Mouse (Mus musculus): ENCODE results near the gene St3gal5.
"Not testable (repeated sequence)": the region's sequence is repeated elsewhere in the genome, so short reads cannot be mapped to it uniquely, and the experiment has no call there.

St3gal5 gene

GRCm38 (mm10) chr6:72097181-72097995 lies at the start of gene St3gal5:
Gene St3gal5, plus strand, starts transcription at chr6:72097592.
- peak; percentile 96 for DNase-seq (ENCODE audit: low read depth)

DNA sequence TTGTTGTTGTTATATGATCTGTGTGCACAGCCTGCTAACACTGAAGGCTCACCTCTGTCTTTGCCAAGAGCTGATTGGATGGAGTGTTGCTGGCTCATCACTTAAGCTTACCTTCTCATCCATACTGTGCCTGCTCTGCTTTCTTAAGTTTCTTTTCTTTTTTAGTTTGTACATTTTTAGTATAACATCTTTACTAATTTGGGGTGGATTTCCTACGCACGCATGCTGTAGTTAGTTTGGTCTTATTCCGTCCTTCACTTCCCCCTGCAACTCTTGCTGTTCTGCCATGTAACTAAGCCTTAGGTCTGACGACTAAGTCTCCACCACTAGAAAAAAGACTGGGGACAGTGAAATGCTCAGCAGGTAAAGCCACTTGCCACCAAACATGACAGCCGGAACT lies 48.7 kb upstream of the St3gal5 start:
- no peak for DNase-seq (ENCODE audit: low read depth)

DNA sequence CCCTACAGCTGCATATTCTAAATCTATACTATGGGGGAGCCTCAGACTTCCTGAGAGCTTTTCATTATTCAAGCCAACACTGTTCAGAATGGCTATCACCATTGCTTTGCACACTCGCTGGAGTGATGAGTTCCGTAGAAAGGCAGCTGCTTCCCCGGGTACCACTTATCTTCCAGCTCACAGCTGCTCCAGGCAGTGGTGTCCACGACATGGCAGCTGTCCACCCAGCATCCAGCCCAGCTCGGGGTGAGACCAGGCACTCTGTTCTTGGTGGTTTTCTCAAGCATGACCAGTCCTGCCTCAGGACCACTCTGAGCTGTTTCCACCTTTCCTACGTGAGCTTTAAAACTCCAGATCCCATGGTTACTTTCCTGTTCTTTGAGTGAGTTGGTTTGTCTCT lies 47.5 kb upstream of the St3gal5 start:
- DNase-seq (ENCODE audit: low read depth) = no peak

DNA sequence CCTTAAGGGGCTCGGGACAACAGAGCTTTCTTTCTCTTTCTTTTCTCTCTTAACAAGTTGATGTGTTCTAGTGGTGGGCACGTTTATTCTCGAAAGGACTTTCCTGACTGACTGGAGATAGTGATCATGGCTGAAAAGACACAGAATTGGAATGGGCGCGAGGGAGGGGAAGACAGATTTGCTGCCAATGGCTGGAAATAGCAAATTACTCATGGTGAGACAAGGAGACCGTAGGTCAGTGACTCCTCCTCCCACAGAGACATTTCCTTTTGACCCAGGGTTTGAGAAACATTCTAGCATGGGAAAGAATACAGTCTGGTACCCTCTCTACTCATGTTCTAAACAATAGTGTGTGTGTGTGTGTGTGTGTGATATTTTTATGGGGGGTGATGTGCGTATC lies 46.6 kb upstream of the St3gal5 start:
- DNase-seq (ENCODE audit: low read depth) = peak; percentile 70

DNA sequence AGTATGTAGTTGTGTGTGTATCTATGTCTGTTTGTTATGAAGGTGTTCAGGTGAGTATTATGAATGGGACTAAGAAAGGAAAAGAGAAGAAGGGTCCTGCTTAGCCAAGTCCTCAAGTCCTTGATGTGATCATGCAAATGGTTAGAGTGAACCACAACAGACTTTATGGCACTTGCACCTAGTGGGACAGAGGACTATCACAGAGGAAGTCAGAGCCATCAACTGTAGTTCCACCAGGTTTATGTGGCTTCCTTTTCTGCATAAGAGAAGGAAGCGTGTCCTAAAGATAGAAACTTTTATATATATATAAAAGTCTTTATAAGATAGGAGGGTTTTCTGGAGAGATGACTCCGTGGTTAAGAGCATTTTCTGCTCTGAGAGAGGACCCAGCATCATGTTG lies 46.1 kb upstream of the St3gal5 start:
- no peak for DNase-seq (ENCODE audit: low read depth)

DNA sequence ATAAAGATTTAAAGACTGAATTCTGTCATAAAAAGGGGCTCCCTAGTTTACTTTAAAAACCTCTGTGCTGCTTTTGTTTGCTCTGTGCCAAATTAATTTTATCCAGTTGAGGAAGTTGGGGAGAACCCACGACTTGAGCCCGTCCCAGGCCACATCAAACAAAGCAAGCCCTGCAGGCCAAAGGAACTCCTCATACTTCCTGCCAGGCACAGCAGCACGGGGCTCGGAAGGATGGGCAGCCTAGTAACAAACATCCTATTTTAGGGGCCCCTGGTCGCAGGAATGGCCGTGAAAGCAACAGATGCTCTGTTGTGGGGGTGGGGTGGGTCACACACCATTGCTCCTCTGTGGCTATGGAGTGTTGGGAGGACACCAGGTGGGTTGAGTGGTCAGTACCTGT lies 45.6 kb upstream of the St3gal5 start:
- no peak for DNase-seq (ENCODE audit: low read depth)

- peak; percentile 73 for DNase-seq (ENCODE audit: low read depth)
Observed at GRCm38 (mm10) chr6:72056548-72056947, 40.8 kb upstream of the St3gal5 start.

DNA sequence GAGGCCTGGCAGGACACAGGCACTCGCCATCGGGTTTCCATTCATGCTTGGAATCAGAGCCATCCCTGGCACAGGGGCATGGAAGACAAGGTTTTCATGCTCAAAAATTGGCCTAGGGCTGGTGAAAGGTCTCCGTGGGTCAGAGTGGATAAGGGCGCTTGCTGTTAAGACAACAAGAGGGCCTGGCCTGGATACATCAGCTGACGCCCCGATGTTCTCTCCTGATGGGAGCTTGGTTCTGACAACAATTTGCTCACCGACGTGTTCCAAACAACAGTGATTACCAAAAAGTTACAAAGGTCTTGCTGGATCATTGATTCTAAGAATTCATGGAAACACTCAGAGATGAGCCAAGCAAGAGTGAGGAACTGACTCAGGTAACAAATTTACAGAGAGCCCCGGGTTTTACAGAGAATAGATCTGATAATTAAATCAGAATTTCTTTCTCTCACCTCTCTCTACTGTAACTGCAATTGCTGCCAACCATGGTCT lies 38.9 kb upstream of the St3gal5 start:
- DNase-seq (ENCODE audit: low read depth) = no peak

- DNase-seq (ENCODE audit: low read depth) = not testable (repeated sequence)
Observed at GRCm38 (mm10) chr6:72060677-72061076, 36.7 kb upstream of the St3gal5 start.

DNA sequence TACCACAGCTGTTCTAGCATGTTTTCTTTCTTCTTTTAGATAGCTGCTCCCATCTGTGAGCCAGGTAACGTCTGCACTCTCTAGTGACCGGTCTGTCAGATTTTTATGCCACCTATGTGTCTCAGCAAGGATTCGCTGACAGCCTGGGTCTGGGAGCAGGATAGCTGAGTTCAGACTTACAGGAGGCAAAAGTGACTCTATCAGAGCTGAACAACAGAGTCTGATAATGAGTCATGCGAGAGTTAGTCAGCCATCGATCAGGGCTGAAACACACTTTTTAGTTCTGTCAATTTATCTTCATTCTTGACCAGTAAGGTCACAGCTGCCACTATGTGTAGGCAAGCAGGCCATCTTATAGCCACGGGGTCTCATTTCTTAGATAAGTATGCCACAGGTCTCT lies 33.7 kb upstream of the St3gal5 start:
- DNase-seq (ENCODE audit: low read depth) = peak; percentile 48

DNA sequence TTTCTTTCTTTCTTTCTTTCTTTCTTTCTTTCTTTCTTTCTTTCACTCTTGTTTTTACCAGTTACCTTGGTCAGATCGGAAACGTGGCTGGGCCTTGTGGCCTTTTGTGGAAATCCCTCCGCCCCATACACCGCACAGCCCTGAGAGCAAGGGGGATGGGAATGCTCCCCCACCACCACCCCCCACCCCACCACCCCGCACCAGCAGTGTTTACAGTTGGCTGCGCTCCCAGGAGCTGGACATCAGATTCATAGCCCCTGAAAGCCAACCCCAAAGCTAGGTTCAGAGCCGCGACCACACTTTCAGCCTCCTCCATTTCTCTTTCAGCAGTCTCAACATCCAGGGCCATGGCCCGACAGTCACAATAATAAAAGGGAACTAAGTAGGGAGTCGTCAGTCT lies 31.4 kb upstream of the St3gal5 start:
- no peak for DNase-seq (ENCODE audit: low read depth)

DNA sequence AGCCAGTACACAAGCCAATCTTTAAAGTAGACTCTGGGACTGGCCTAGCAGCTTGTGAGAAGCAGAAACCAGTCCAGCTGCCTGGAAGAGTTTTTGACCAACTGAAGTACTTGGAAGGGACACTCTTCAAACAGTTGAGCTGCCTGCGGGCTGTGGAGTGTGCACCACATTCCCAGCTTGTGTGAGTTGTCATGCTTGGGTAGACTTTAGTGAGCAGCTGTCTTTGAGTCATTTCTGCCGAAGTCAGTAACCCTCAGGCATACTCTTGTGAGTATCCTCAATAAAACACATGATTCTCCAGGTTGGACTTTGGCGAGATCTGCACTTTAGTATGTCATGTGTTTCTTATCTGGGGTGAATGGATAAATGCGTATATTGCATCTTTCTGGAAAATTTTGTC lies 29.0 kb upstream of the St3gal5 start:
- DNase-seq (ENCODE audit: low read depth) = peak; percentile 43

GRCm38 (mm10) chr6:72071281-72071870 lies 26.0 kb upstream of the St3gal5 start:
- DNase-seq (ENCODE audit: low read depth) = no peak

- no peak for DNase-seq (ENCODE audit: low read depth)
Observed at GRCm38 (mm10) chr6:72073781-72074180, 23.6 kb upstream of the St3gal5 start.

GRCm38 (mm10) chr6:72076512-72076911 lies 20.9 kb upstream of the St3gal5 start:
- DNase-seq (ENCODE audit: low read depth) = peak; percentile 52

- no peak for DNase-seq (ENCODE audit: low read depth)
Observed at GRCm38 (mm10) chr6:72078178-72078577, 19.2 kb upstream of the St3gal5 start.

DNA sequence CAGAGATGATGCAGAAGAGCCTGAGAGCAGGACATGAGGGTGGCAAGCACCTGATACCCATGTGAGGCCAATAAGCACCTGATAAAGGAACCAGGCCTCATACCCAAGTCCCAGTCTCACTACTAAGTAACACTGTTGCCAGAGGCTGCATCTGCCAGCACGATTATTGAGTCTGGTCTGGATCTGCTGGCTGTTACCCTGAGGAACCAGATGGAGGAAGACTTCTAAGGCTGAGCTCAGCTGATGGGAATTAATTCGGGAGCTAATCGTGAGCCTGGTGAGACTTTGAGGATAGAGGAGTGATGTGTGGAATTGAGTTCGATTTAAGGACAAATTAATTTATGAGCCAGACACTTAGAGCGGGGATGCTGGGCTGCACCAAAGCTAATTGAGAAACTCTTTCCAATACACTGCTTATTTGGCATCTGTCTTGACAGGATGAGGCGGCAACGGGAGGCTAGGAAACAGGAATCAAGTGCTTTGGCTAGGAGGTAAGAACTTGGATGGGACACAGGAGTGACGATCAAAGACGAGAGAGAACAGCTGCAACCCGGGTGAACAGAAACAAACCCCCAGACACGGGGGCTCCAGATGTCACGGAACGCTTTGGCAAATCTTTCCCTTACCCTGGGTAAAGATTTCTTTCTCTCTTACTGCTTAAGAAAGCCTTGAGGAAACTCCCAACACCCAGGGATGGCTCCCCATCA lies 15.9 kb upstream of the St3gal5 start:
- no peak for DNase-seq (ENCODE audit: low read depth)

DNA sequence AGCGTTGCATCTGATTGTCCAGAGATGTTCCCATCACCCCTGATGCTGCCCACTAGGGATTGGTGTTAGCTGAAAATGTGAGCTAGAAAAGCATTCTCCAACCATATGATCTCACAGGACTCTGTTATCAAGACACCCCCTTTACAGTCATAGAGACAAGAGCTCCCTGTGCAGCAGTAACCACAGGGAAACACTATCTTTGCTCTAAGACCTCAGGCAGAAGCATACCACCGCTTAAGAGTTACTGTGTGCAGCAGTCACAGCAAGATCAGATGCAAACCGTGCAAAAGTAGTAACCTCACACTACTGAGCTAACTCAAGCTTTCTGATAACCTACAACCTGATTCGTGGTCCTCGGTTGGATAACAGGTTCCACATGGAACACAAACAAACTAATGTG lies 10.0 kb upstream of the St3gal5 start:
- no peak for DNase-seq (ENCODE audit: low read depth)

DNA sequence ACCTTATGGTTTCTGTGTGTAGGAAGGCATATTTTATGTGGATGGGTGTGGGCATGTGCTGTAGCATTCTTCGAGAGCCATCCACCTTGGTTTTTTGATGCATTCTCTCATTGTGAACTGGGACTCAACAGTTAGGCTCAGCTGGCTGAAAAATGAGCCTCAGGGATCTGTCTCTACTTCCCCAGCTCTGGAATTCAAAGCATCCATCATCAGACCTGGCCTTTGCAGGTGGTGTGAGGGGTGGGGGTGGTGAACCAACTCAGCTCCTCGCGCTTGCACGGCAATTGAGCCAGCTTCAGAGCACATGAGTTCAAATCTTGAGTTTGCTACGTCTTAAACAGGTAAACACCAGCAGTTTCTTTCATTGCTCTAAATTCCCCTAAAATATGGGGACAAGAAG lies 7.5 kb upstream of the St3gal5 start:
- DNase-seq (ENCODE audit: low read depth) = no peak

DNA sequence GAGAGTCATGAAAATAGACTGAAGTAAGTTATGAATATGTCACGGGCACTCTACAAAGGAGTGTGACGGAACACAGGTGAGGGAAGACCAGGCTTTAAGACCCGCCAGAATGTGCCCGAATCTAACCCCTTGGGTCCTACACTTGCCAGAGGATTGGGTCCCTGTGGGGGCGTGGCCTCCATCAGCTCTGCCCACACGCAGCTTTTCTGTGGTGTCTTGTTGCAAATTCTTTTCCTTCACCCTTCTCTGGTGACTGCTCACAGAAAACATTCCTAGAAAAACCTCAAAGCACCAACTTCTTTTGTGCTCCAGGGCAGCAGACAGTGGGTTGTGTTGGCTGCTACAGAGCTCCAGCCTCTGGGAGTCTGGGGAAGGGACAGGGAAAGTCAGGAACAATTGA lies 6.4 kb upstream of the St3gal5 start:
- DNase-seq (ENCODE audit: low read depth) = peak; percentile 73

DNA sequence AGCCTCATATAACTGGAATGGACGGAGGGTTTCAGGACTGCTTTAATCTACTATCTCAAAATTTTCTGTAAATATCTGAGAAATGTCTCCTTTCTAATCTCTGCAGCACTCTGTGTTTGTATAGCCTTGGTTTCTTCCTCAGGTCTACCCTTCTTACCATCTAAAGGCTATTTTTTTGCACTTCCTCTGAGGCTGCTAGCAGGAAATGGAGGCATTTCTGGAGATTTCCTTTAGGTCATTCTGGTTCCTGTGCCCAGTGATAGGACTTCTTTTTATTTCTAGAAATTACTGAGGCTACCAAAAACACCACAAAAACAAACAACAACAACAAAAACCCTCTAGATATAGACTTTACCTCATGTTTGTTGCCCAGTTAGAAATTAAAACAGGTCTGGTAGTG lies 4.3 kb upstream of the St3gal5 start:
- no peak for DNase-seq (ENCODE audit: low read depth)

DNA sequence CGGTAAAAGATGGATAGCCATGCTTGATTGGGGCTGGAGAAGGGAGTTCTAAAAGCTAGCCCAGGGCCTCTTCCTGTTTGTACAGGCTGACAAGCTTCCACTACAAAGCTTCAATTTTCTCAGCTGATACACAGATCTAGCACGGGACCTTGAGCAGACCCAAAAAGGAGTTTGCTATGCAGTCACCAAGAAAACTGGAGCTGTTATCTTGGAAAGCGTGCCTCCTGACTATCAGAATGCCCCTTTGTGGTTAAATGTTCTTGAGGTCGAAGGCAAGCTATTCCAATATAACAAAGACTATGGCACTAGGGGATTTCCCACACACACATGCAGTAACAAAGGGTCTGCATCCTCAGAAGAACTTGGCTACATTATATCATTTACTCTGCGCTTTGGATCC lies 1.2 kb upstream of the St3gal5 start:
- no peak for DNase-seq (ENCODE audit: low read depth)

DNA sequence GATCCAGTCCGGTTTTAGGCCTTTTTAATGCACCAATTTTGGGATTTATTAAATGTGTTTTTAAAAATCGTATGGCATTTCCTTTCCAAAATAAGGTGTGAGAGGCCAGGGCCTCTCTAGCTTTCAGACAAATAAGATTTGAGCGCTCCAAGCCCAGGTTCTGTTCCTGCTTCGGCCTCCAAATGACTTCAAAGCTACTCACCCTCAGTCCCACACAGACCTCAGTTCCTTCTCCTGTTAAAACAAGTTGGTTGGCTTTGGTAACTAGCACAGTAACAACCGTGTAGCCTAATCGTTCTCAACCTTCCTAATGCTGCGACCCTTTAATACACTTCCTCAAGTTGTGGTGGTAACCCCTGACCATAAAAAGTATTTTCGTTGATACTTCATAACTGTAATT lies 723 bp upstream of the St3gal5 start:
- peak; percentile 35 for DNase-seq (ENCODE audit: low read depth)
